Mouse (Mus musculus): ENCODE data around the gene Cct5.
"Not testable (repeated sequence)": the region's sequence is repeated elsewhere in the genome, so short reads cannot be mapped to it uniquely, and the experiment has no call there.

The Cct5 gene

GRCm38 (mm10) chr15:31599834-31600233 is 1.8 kb downstream of the Cct5 start:
- no peak for DNase-seq (ENCODE audit: low read depth, low spot score)

- no peak for DNase-seq (ENCODE audit: low read depth, low spot score)
These were observed 6.0 kb downstream of the Cct5 start for GRCm38 (mm10) chr15:31595651-31596050.

GRCm38 (mm10) chr15:31594260-31594659 is 7.3 kb downstream of the Cct5 start:
- no peak for DNase-seq (ENCODE audit: low read depth, low spot score)

GRCm38 (mm10) chr15:31592531-31592930 is 9.1 kb downstream of the Cct5 start:
- DNase-seq (ENCODE audit: low read depth, low spot score), result no peak

GRCm38 (mm10) chr15:31590176-31590575 is 11.4 kb downstream of the Cct5 start:
- DNase-seq (ENCODE audit: low read depth, low spot score), result no peak

- DNase-seq (ENCODE audit: low read depth, low spot score), result no peak
These were observed 12.5 kb downstream of the Cct5 start for GRCm38 (mm10) chr15:31588989-31589640.

GRCm38 (mm10) chr15:31587789-31588188 is 13.8 kb downstream of the Cct5 start:
- no peak for DNase-seq (ENCODE audit: low read depth, low spot score)

- DNase-seq (ENCODE audit: low read depth, low spot score), result peak; percentile 76
These were observed 15.1 kb downstream of the Cct5 start for GRCm38 (mm10) chr15:31586519-31586918.

GRCm38 (mm10) chr15:31586088-31586487 is 15.5 kb downstream of the Cct5 start:
- no peak for DNase-seq (ENCODE audit: low read depth, low spot score)

GRCm38 (mm10) chr15:31585238-31585637 is 16.4 kb downstream of the Cct5 start:
- no peak for DNase-seq (ENCODE audit: low read depth, low spot score)

- DNase-seq (ENCODE audit: low read depth, low spot score), result no peak
These were observed 18.1 kb downstream of the Cct5 start for GRCm38 (mm10) chr15:31583304-31584085.

- not testable (repeated sequence) for DNase-seq (ENCODE audit: low read depth, low spot score)
These were observed 20.5 kb downstream of the Cct5 start for GRCm38 (mm10) chr15:31581086-31581485.

GRCm38 (mm10) chr15:31576076-31576475 is 25.5 kb downstream of the Cct5 start:
- no peak for DNase-seq (ENCODE audit: low read depth, low spot score)

- no peak for DNase-seq (ENCODE audit: low read depth, low spot score)
These were observed 27.9 kb downstream of the Cct5 start for GRCm38 (mm10) chr15:31573692-31574091.

GRCm38 (mm10) chr15:31573287-31573686 is 28.3 kb downstream of the Cct5 start:
- DNase-seq (ENCODE audit: low read depth, low spot score), result no peak

- DNase-seq (ENCODE audit: low read depth, low spot score), result no peak
These were observed 29.5 kb downstream of the Cct5 start for GRCm38 (mm10) chr15:31571906-31572722.

GRCm38 (mm10) chr15:31570959-31571358 is 30.6 kb downstream of the Cct5 start:
- DNase-seq (ENCODE audit: low read depth, low spot score), result no peak

GRCm38 (mm10) chr15:31569325-31570022 is 32.1 kb downstream of the Cct5 start:
- no peak for DNase-seq (ENCODE audit: low read depth, low spot score)

GRCm38 (mm10) chr15:31568581-31568996 is 33.0 kb downstream of the Cct5 start:
- no peak for DNase-seq (ENCODE audit: low read depth, low spot score)

GRCm38 (mm10) chr15:31567431-31567830 is 34.2 kb downstream of the Cct5 start:
- no peak for DNase-seq (ENCODE audit: low read depth, low spot score)

GRCm38 (mm10) chr15:31565786-31566185 is 35.8 kb downstream of the Cct5 start:
- DNase-seq (ENCODE audit: low read depth, low spot score), result no peak

GRCm38 (mm10) chr15:31565184-31565583 is 36.4 kb downstream of the Cct5 start, which contains the start of gene Cmbl:
Cmbl (plus strand) TSS chr15:31565389.
- DNase-seq (ENCODE audit: low read depth, low spot score), result no peak
